Mouse (Mus musculus) ES-Bruce4 (cell line): ENCODE results near the gene Isg15.

Experiments used
- CTCF ChIP-seq: IDR thresholded peaks from one replicate; pipeline ENCODE4 v1.8.1; 2011; ENCODE audit warnings: low read depth, low read length
- POLR2A ChIP-seq: IDR thresholded peaks from one replicate; pipeline ENCODE4 v1.8.1; 2011; ENCODE audit warnings: low read length; ENCODE audit not compliant: insufficient read depth

GRCm38 (mm10) chr4:156208872-156209271 lies 8.3 kb upstream of the Isg15 start:
- TF ChIP-seq POLR2A (no peak), CTCF (no peak)
